Mouse (Mus musculus) erythroblast, embryonic 14.5 days (primary cell): ENCODE data around the gene Gm20489. TPM values are rescaled to one million over a fixed set of nuclear protein-coding genes. Genes with fewer than 3 reads are reported as not detected.

Experiments used
- H3K27me3 ChIP-seq: 2 replicates; pipeline ENCODE4 v1.6.1; 2012; ENCODE audit warnings: inconsistent platforms; ENCODE audit not compliant: control insufficient read depth
- H3K36me3 ChIP-seq: 2 replicates; pipeline ENCODE4 v1.6.1; 2012; ENCODE audit warnings: mild to moderate bottlenecking, inconsistent platforms; ENCODE audit not compliant: control insufficient read depth
- H3K4me1 ChIP-seq: 2 replicates; pipeline ENCODE4 v1.6.1; 2012; ENCODE audit warnings: inconsistent platforms; ENCODE audit not compliant: control insufficient read depth
- H3K4me3 ChIP-seq: replicated peaks from 2 replicates; pipeline ENCODE3; 2012; ENCODE audit warnings: moderate library complexity, mild to moderate bottlenecking, inconsistent platforms
- H3K9me3 ChIP-seq: 2 replicates; pipeline ENCODE4 v1.6.1; 2012; ENCODE audit warnings: low read length, inconsistent platforms, mixed read lengths; ENCODE audit not compliant: control insufficient read depth
- GATA1 ChIP-seq: IDR thresholded peaks from 2 replicates; pipeline ENCODE4 v1.6.1; 2012; ENCODE audit warnings: low read length, inconsistent platforms, mixed read lengths
- TAL1 ChIP-seq: IDR thresholded peaks from 3 replicates; pipeline ENCODE4 v1.6.1; 2012; ENCODE audit warnings: low read length, inconsistent platforms, mixed read lengths
- polyA plus RNA-seq: library from polyadenylated mRNA; stranded (reverse); fragments of >175 nt; gene quantifications from 2 replicates; pipeline ENCODE4 v1.2.3, GENCODE M21; 2012

Gm20489 gene
- polyA plus RNA-seq, 1 experiment: not detected

DNA sequence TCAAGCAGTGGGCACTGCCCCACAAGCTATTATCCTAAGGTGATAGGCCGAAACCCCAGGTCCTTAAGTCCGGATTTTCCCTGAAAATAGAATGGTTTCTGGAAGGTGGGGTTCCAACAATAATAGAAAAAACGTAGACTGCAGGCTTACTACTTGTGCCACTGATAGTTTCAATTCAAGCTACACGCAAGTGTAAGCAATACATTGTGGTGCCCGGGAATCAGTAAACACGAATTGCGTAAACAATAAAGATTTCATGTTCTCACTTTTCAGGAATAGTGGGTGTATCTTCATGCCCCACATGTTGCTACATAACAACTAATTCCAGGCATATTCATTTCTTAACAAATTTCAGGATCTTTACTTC, 46.0 kb downstream of the Gm20489 start:
- H3K4me3 ChIP-seq: peak overlapping the region; percentile 80
- no peak for TF ChIP-seq GATA1
- no peak for TF ChIP-seq TAL1
- no peaks in the 10 kb centered on the region for H3K36me3 ChIP-seq
- peaks cover 19% of the 10 kb centered on the region for H3K4me1 ChIP-seq
- peaks cover 14% of the 10 kb centered on the region; the same call in 1 of the 2 replicates for H3K27me3 ChIP-seq
- H3K9me3 ChIP-seq: no peaks in the 10 kb centered on the region

- no peaks in the 10 kb centered on the region for H3K9me3 ChIP-seq
- TF ChIP-seq GATA1: no peak
- no peak for TF ChIP-seq TAL1
- H3K36me3 ChIP-seq: no peaks in the 10 kb centered on the region
- H3K27me3 ChIP-seq: peaks cover 14% of the 10 kb centered on the region; the same call in 1 of the 2 replicates
- peak within 1 kb of the TSS; percentile 80 for H3K4me3 ChIP-seq
- H3K4me1 ChIP-seq: peaks cover 19% of the 10 kb centered on the region
Measured at GRCm38 (mm10) chrX:101221834-101222795, 46.7 kb downstream of the Gm20489 start, which contains the start of gene Snx12. Gene Snx12, minus strand, starts transcription at chrX:101222563.

Other genes starting within 250 kb of the Gm20489 start
- not detected in 2 replicates for gene Tex11, start 209.4 kb downstream of the Gm20489 start, polyA plus RNA-seq
- gene Slc7a3, start 183.0 kb downstream of the Gm20489 start, polyA plus RNA-seq: 0.01 TPM in 1 of 2 replicates, not detected in the other
- 1.8 and 1.9 TPM in 2 replicates for gene Snx12, start 46.5 kb downstream of the Gm20489 start, polyA plus RNA-seq
- gene Foxo4, start 14.5 kb downstream of the Gm20489 start, polyA plus RNA-seq: 12.1 and 14.7 TPM in 2 replicates
- gene Gm614, start 5.0 kb downstream of the Gm20489 start, polyA plus RNA-seq: not detected in 2 replicates
- gene Il2rg, start 768 bp downstream of the Gm20489 start, polyA plus RNA-seq: 0.19 and 0.46 TPM in 2 replicates
- 27.4 and 30.3 TPM in 2 replicates for gene Med12, start 5.0 kb upstream of the Gm20489 start, polyA plus RNA-seq
- 0.02 TPM in 1 of 2 replicates, not detected in the other for gene Nlgn3, start 30.1 kb upstream of the Gm20489 start, polyA plus RNA-seq
- gene Gjb1, start 107.4 kb upstream of the Gm20489 start, polyA plus RNA-seq: 0.09 and 0.13 TPM in 2 replicates
- gene Zmym3, start 151.8 kb upstream of the Gm20489 start, polyA plus RNA-seq: 0.13 and 0.71 TPM in 2 replicates
- 1.7 and 2.5 TPM in 2 replicates for gene Nono, start 160.3 kb upstream of the Gm20489 start, polyA plus RNA-seq
- gene Itgb1bp2, start 180.1 kb upstream of the Gm20489 start, polyA plus RNA-seq: 0.06 TPM in 1 of 2 replicates, not detected in the other